Mouse (Mus musculus) neural tube, embryonic 15.5 days (tissue): ENCODE measurements at regions not wholly inside any gene's neighbourhood (a gene's known extent, or its start where the extent isn't known, plus 50 kb on each side); places are given as distances from the start of the nearest gene placed in this dataset.

Experiments used
- ATAC-seq: fragments of 200-750 bp; cut with Nextera tagmentation; 2 replicates; pipeline ENCODE4 v1.8.0; 2017; ENCODE audit warnings: mild to moderate bottlenecking, moderate TSS enrichment, moderate library complexity; ENCODE audit not compliant: low FRiP score
- H3K27ac ChIP-seq: fragments of 300-500 bp; sonication (generic); replicated peaks from 2 replicates; pipeline ENCODE4 v1.5.1; 2015; ENCODE audit warnings: mild to moderate bottlenecking, inconsistent platforms
- H3K27me3 ChIP-seq: fragments of 300-500 bp; sonication (generic); replicated peaks from 2 replicates; pipeline ENCODE4 v1.6.1; 2015; ENCODE audit warnings: inconsistent platforms
- H3K36me3 ChIP-seq: fragments of 300-500 bp; sonication (generic); 2 replicates; pipeline ENCODE4 v1.6.1; 2015; ENCODE audit warnings: inconsistent platforms
- H3K4me1 ChIP-seq: fragments of 300-500 bp; sonication (generic); 2 replicates; pipeline ENCODE4 v1.6.1; 2015; ENCODE audit warnings: inconsistent platforms
- H3K4me2 ChIP-seq: fragments of 300-500 bp; sonication (generic); 2 replicates; pipeline ENCODE4 v1.6.1; 2015; ENCODE audit warnings: inconsistent platforms, mild to moderate bottlenecking, moderate library complexity
- H3K4me3 ChIP-seq: fragments of 300-500 bp; sonication (generic); replicated peaks from 2 replicates; pipeline ENCODE4 v1.5.1; 2015; ENCODE audit warnings: mild to moderate bottlenecking, inconsistent platforms
- H3K9ac ChIP-seq: fragments of 300-500 bp; sonication (generic); replicated peaks from 2 replicates; pipeline ENCODE4 v1.6.1; 2015; ENCODE audit warnings: mild to moderate bottlenecking, inconsistent platforms
- H3K9me3 ChIP-seq: fragments of 300-500 bp; sonication (generic); replicated peaks from 2 replicates; pipeline ENCODE4 v1.6.1; 2016; ENCODE audit warnings: inconsistent platforms
- WGBS: fragments of 180-500 bp; shearing (Covaris S2); methylation state at CpG from one replicate; pipeline ENCODE4 v1.1.7; 2015; ENCODE audit warnings: mixed read lengths; 5-methylcytosine and 5-hydroxymethylcytosine counted together

DNA sequence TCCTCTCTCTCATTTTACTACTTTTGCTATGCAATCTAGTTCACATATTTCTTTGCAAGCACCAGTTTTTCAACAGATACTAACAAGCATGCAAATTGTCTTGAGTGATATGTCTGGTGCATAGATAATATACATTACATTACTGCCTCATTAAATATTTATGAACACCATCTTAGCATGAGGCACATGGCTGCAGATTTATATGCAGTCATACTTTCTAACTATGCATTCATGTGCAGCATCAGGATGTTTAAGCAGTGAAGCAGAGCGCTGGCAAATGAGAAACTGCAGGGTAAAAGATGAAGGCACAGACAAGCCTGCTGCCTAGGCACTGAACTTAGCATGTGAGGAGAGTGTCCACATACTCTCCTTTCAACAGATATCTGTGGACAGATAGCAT is 186.3 kb upstream of the Luzp2 start:
- no peak overlapping the region for H3K27ac ChIP-seq
- H3K4me2 ChIP-seq, result no peak overlapping the region
- H3K9me3 ChIP-seq, result no peaks in the 10 kb centered on the region
- no peaks in the 10 kb centered on the region for H3K27me3 ChIP-seq
- WGBS, result 48% methylated on average over 1 of the region's 1 CpGs
- H3K9ac ChIP-seq, result no peak overlapping the region
- H3K36me3 ChIP-seq, result no peaks in the 10 kb centered on the region
- no peak overlapping the region for H3K4me3 ChIP-seq
- peak; percentile 61; the same call in 1 of the 2 replicates for ATAC-seq
- H3K4me1 ChIP-seq, result 0 out of 2 replicates have a peak, but pooled peaks cover 3% of the 10 kb centered on the region
